Mouse (Mus musculus) lung, postnatal 4 days (tissue): ENCODE data around the gene Sh2d5.

Experiments
- DNase-seq, 2 experiments: peaks; one replicate each; pipeline ENCODE4 v3.0.0; 2021

Sh2d5 gene

GRCm38 (mm10) chr4:138250088-138250960, at the start of gene Sh2d5, which contains the start of gene Kif17:
Sh2d5 (plus strand) TSS chr4:138250403.
Kif17 (plus strand) TSS chr4:138250435.
- peak; percentile 71 to 77 for DNase-seq

- DNase-seq = no peak
Measured at GRCm38 (mm10) chr4:138200769-138201168, 49.4 kb upstream of the Sh2d5 start.

- DNase-seq = no peak
Measured at GRCm38 (mm10) chr4:138201696-138202095, 48.5 kb upstream of the Sh2d5 start.

GRCm38 (mm10) chr4:138210116-138210515, 40.1 kb upstream of the Sh2d5 start:
- DNase-seq = no peak

GRCm38 (mm10) chr4:138213861-138214260, 36.3 kb upstream of the Sh2d5 start:
- DNase-seq = peak; percentile 17 to 29

- DNase-seq = peak; percentile 29 to 39
Measured at GRCm38 (mm10) chr4:138215671-138216199, 34.5 kb upstream of the Sh2d5 start.

- DNase-seq = peak; percentile 79 to 91
Measured at GRCm38 (mm10) chr4:138216200-138216890, 33.9 kb upstream of the Sh2d5 start, which contains the start of gene Hp1bp3. Hp1bp3 (plus strand) TSS chr4:138216296.

- DNase-seq = peak; percentile 99
Measured at GRCm38 (mm10) chr4:138216891-138217392, 33.3 kb upstream of the Sh2d5 start.

GRCm38 (mm10) chr4:138217441-138217840, 32.8 kb upstream of the Sh2d5 start:
- DNase-seq = no peak

GRCm38 (mm10) chr4:138217951-138218685, 32.1 kb upstream of the Sh2d5 start:
- DNase-seq = no peak

- no peak for DNase-seq
Measured at GRCm38 (mm10) chr4:138219331-138219730, 30.9 kb upstream of the Sh2d5 start.

GRCm38 (mm10) chr4:138220761-138221160, 29.4 kb upstream of the Sh2d5 start:
- DNase-seq = no peak

- no peak for DNase-seq
Measured at GRCm38 (mm10) chr4:138221406-138221805, 28.8 kb upstream of the Sh2d5 start.

- no peak for DNase-seq
Measured at GRCm38 (mm10) chr4:138222396-138222795, 27.8 kb upstream of the Sh2d5 start.

GRCm38 (mm10) chr4:138223623-138224022, 26.6 kb upstream of the Sh2d5 start:
- DNase-seq = no peak

GRCm38 (mm10) chr4:138246756-138247665, 3.2 kb upstream of the Sh2d5 start:
- no peak for DNase-seq

GRCm38 (mm10) chr4:138251819-138252218, 1.6 kb downstream of the Sh2d5 start:
- DNase-seq = peak in 1 of 2 experiments; percentile 13

GRCm38 (mm10) chr4:138252231-138252630, 2.0 kb downstream of the Sh2d5 start:
- DNase-seq = no peak

GRCm38 (mm10) chr4:138257116-138257687, 7.0 kb downstream of the Sh2d5 start:
- DNase-seq = peak in 1 of 2 experiments; percentile 23

GRCm38 (mm10) chr4:138258663-138259062, 8.5 kb downstream of the Sh2d5 start:
- DNase-seq = no peak

- DNase-seq = peak in 1 of 2 experiments; percentile 16
Measured at GRCm38 (mm10) chr4:138259482-138259881, 9.3 kb downstream of the Sh2d5 start.
